17 mouse cellular contexts compared by ENCODE assay signal in the genomic region with DNA sequence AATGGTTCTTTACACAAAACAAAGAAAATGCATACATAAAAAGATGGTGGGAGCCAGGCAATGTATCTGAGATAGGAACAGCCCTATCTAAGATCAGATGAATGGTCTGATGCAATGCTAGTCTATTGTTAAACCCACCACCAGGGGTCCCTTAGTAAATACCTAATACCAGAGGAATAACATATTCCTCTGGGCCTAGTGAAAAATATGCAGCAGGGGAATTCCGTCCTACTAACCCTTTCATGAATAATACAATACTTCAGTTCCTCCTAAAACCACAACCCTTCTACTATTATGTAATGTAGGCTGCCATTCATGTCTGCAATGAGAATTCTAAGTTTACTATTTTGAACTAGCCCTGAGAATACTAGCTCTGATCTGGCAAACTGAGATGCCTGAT. TPM values are rescaled to one million over a fixed set of nuclear protein-coding genes. Genes with fewer than 3 reads are reported as not detected.
A peak's percentile ranks its signal among the peaks of the same experiment; 100 is the strongest.
DNase-seq lines count a peak whose midpoint lies in the region; ATAC-seq and TF ChIP-seq lines count a peak whose summit lies in the region.
"Not testable (repeated sequence)": the region's sequence is repeated elsewhere in the genome, so short reads cannot be mapped to it uniquely, and the experiment has no call there.
"Had no signal": no experiment of that assay in that cellular context is flagged by ENCODE, and none has a peak within 500 bp of the region (broad histone marks: within the 10 kb centered on the region; RNA-seq: fewer than 3 reads in every experiment).

No protein-coding gene starts in this region.

- peak; percentile 58 for TF ChIP-seq RAD21 in CH12.LX (IDR thresholded peaks at IDR 0.05; ENCODE audit: low read depth, low read length)

- H3K79me2 ChIP-seq in CH12.LX (replicated peaks; ENCODE audit: control insufficient read depth, extremely low read depth, insufficient read depth, poor library complexity, severe bottlenecking), result not testable (repeated sequence)

- in situ Hi-C loops in CH12.LX (cut with MboI; ENCODE audit: low pct_ligation_motif_present, low pct_unique_long_range_greater_than_20kb, low sequenced_read_pairs), result loop anchor here (25.0 kb wide), 1 partner anchor 257 kb away; no protein-coding TSS in a partner anchor

- peak; percentile 40 for DNase-seq in A20 (ENCODE audit: low read depth, low spot score)
- peak; percentile 83 for DNase-seq in CH12.LX (ENCODE audit: extremely low read depth)
- peak; percentile 66 for DNase-seq in R1 (ENCODE audit: low read depth, low spot score)
- DNase-seq in forebrain, embryonic 14.5 days (ENCODE audit: low spot score), result peak; percentile 37
- DNase-seq in lung, postnatal 0 days (ENCODE audit: low spot score), result not testable (repeated sequence)
- peak; percentile 26 to 44 for DNase-seq in spleen, postnatal 36 days (ENCODE audit: low spot score in 2 of 2)

- TF ChIP-seq POLR2A in CH12.LX (IDR thresholded peaks at IDR 0.05; ENCODE audit: low read depth, low read length), result not testable (repeated sequence)

- H3K9me3 ChIP-seq in CH12.LX (replicated peaks; ENCODE audit: low read length); forebrain, embryonic 14.5 days (replicated peaks; ENCODE audit: control insufficient read depth, low read length); heart, embryonic 13.5 days; lung, postnatal 0 days (ENCODE audit: low read length): not testable (repeated sequence)

- H3K4me1 ChIP-seq in CH12.LX (ENCODE audit: control insufficient read depth in 1 of 2, insufficient read depth in 2 of 2), result peaks cover 11 to 32% of the 10 kb centered on the region in 2 experiments
- H3K4me1 ChIP-seq in forebrain, embryonic 14.5 days (ENCODE audit: control insufficient read depth, insufficient read depth, low read length); lung, postnatal 0 days (ENCODE audit: insufficient read depth, low read depth, low read length): not testable (repeated sequence)
- H3K4me1 ChIP-seq in heart, embryonic 13.5 days, result peaks cover 27% of the 10 kb centered on the region

- TF ChIP-seq CTCF in CH12.LX (conservative IDR thresholded peaks at IDR 0.05 in 1 of 2, IDR thresholded peaks at IDR 0.05 in 1 of 2; ENCODE audit: low read depth in 2 of 2, low read length in 2 of 2), result peak in 1 of 2 experiments; percentile 64; a peak in 2 of 4 replicates
- TF ChIP-seq CTCF in lung, postnatal 0 days (IDR thresholded peaks at IDR 0.05), result peak; percentile 23

- 46% methylated on average over 1 of the region's 1 CpGs for WGBS in forebrain, embryonic 14.5 days
- WGBS in heart, embryonic 13.5 days, result 76% methylated on average over 1 of the region's 1 CpGs
- 56% methylated on average over 1 of the region's 1 CpGs for WGBS in lung, postnatal 0 days

- H3K36me3 ChIP-seq in CH12.LX (replicated peaks in 1 of 2; ENCODE audit: control insufficient read depth in 1 of 2, insufficient read depth in 1 of 2, low read length in 1 of 2); forebrain, embryonic 14.5 days (ENCODE audit: control insufficient read depth, insufficient read depth, low read length); heart, embryonic 13.5 days; lung, postnatal 0 days (ENCODE audit: insufficient read depth, low read length): not testable (repeated sequence)

- H3K4me2 ChIP-seq in CH12.LX (ENCODE audit: insufficient read depth, low read depth, poor library complexity, severe bottlenecking), result peak overlapping the region; percentile 89
- H3K4me2 ChIP-seq in forebrain, embryonic 14.5 days (ENCODE audit: low read length); heart, embryonic 13.5 days; lung, postnatal 0 days (replicated peaks; ENCODE audit: low read depth, low read length): not testable (repeated sequence)

- TF ChIP-seq EP300 in CH12.LX (IDR thresholded peaks at IDR 0.05; ENCODE audit: low read length), result peak; percentile 71
- TF ChIP-seq EP300 in lung, postnatal 0 days (IDR thresholded peaks at IDR 0.05), result not testable (repeated sequence)

- H3K27me3 ChIP-seq in CH12.LX (replicated peaks); forebrain, embryonic 14.5 days (replicated peaks; ENCODE audit: control insufficient read depth, insufficient read depth, low read length); heart, embryonic 13.5 days (replicated peaks); lung, postnatal 0 days (replicated peaks; ENCODE audit: insufficient read depth, low read length): not testable (repeated sequence)

- H3K9ac ChIP-seq in CH12.LX (ENCODE audit: insufficient read depth, low read depth), result peak overlapping the region; percentile 69; the same call in 1 of the 2 replicates
- H3K9ac ChIP-seq in forebrain, embryonic 14.5 days (ENCODE audit: low read length); heart, embryonic 13.5 days; lung, postnatal 0 days (replicated peaks; ENCODE audit: low read depth): not testable (repeated sequence)

- dilution Hi-C loops in CH12.LX (cut with MboI; ENCODE audit: extremely low pct_ligation_motif_present, extremely low pct_unique_long_range_greater_than_20kb, low sequenced_read_pairs), result not testable (repeated sequence)

- H3K4me3 ChIP-seq in CH12.LX (replicated peaks in 1 of 3; ENCODE audit: low read depth in 2 of 3, low read length in 2 of 3, poor library complexity in 1 of 3); forebrain, embryonic 14.5 days (ENCODE audit: low read depth, low read length); heart, embryonic 13.5 days; lung, postnatal 0 days (ENCODE audit: low read depth, low read length): not testable (repeated sequence)

- H3K27ac ChIP-seq in CH12.LX (ENCODE audit: insufficient read depth, low read depth); forebrain, embryonic 14.5 days (ENCODE audit: low read depth, low read length); lung, postnatal 0 days (ENCODE audit: low read length): not testable (repeated sequence)
- 0 out of 2 replicates have a peak overlapping the region, but pooled peaks have one; percentile 1 for H3K27ac ChIP-seq in heart, embryonic 13.5 days (replicated peaks)

- not testable (repeated sequence) for ATAC-seq in forebrain, embryonic 14.5 days; heart, embryonic 13.5 days (ENCODE audit: extremely low read depth, insufficient number of reproducible peaks, low FRiP score, low TSS enrichment); lung, postnatal 0 days
- peak; percentile 80 for ATAC-seq in inflammation-experienced regulatory T-cells, adult 6 months

RNA-seq across cellular contexts. Expression of gene Bcl2l15, which starts 1.7 kb away (rescaled TPM):
- total RNA-seq in CH12.LX (2012; rRNA removed) (12.2 and 19.3 TPM in 2 replicates), CH12.LX (2014; rRNA removed) (22.4 and 23.0 TPM in 2 replicates)
- polyA plus RNA-seq in CH12.LX (2012; ENCODE audit: insufficient read length, low read depth), result 24.8 and 24.9 TPM in 2 replicates
- not detected in 2 replicates for polyA plus RNA-seq in forebrain, embryonic 14.5 days (2014; fragmentation: Nextera tagmentation; extraction: Ambion mirVana)
- polyA plus RNA-seq in heart, embryonic 13.5 days (2015; fragmentation: Nextera tagmentation; extraction: Ambion mirVana), result 0.22 TPM in 1 of 2 replicates, not detected in the other
- polyA plus RNA-seq in inflammation-experienced regulatory T-cells, adult 6 months (2017; shearing (Covaris generic)), result 1 to 10 TPM in 2 of 3 experiments, under 1 TPM in 1; 0.93 to 9.9 (median 6.3) TPM
- polyA plus RNA-seq in lung, postnatal 0 days (2015; fragmentation: Nextera tagmentation; extraction: Ambion mirVana), result 0.31 and 0.88 TPM in 2 replicates
- total RNA-seq: heart, adult 8-10 months; heart, postnatal 4 days had no signal
- polyA plus RNA-seq: embryonic facial prominence, embryonic 11.5 days; G1E; macrophage; midbrain, embryonic 10.5 days; neural tube, embryonic 12.5 days had no signal

RNA-seq across cellular contexts. Expression of gene Gm43064, which starts 21.3 kb away (rescaled TPM):
- 3.1 and 4.3 TPM in 2 replicates for total RNA-seq in CH12.LX (2012; rRNA removed)
- total RNA-seq in CH12.LX (2014; rRNA removed), result 0.91 and 1.6 TPM in 2 replicates
- polyA plus RNA-seq in CH12.LX (2012; ENCODE audit: insufficient read length, low read depth), result not detected in 2 replicates
- 0.18 TPM in 1 of 2 replicates, not detected in the other for polyA plus RNA-seq in forebrain, embryonic 14.5 days (2014; fragmentation: Nextera tagmentation; extraction: Ambion mirVana)
- polyA plus RNA-seq in heart, embryonic 13.5 days (2015; fragmentation: Nextera tagmentation; extraction: Ambion mirVana), result 0.21 and 0.24 TPM in 2 replicates
- polyA plus RNA-seq in inflammation-experienced regulatory T-cells, adult 6 months (2017; shearing (Covaris generic)), result under 1 TPM in 2 of 3 experiments, not detected in 1; 0.13 to 0.78 TPM
- polyA plus RNA-seq in lung, postnatal 0 days (2015; fragmentation: Nextera tagmentation; extraction: Ambion mirVana), result 0.31 TPM in 1 of 2 replicates, not detected in the other
- total RNA-seq: heart, adult 8-10 months had no signal
- polyA plus RNA-seq: embryonic facial prominence, embryonic 11.5 days; forebrain, embryonic 15.5 days; liver, postnatal 0 days; macrophage had no signal

RNA-seq across cellular contexts. Expression of gene Ap4b1, which starts 21.4 kb away (rescaled TPM):
- total RNA-seq in CH12.LX (2012; rRNA removed) (19.8 and 20.1 TPM in 2 replicates), CH12.LX (2014; rRNA removed) (31.6 and 31.9 TPM in 2 replicates)
- polyA plus RNA-seq in CH12.LX (2012; ENCODE audit: insufficient read length, low read depth), result 22.6 and 23.1 TPM in 2 replicates
- polyA plus RNA-seq in forebrain, embryonic 14.5 days (2014; fragmentation: Nextera tagmentation; extraction: Ambion mirVana), result 25.9 and 26.7 TPM in 2 replicates
- polyA plus RNA-seq in heart, embryonic 13.5 days (2015; fragmentation: Nextera tagmentation; extraction: Ambion mirVana), result 14.5 and 16.2 TPM in 2 replicates
- polyA plus RNA-seq in inflammation-experienced regulatory T-cells, adult 6 months (2017; shearing (Covaris generic)), result 10 to 100 TPM; 16.5 to 21.5 (median 16.7) TPM
- polyA plus RNA-seq in lung, postnatal 0 days (2015; fragmentation: Nextera tagmentation; extraction: Ambion mirVana), result 15.1 and 16.3 TPM in 2 replicates

RNA-seq across cellular contexts. Expression of gene Dclre1b, which starts 21.4 kb away (rescaled TPM):
- 16.7 and 18.5 TPM in 2 replicates for total RNA-seq in CH12.LX (2012; rRNA removed)
- total RNA-seq in CH12.LX (2014; rRNA removed), result 9.1 and 10.2 TPM in 2 replicates
- polyA plus RNA-seq in CH12.LX (2012; ENCODE audit: insufficient read length, low read depth), result 32.2 and 32.5 TPM in 2 replicates
- 28.0 and 30.6 TPM in 2 replicates for polyA plus RNA-seq in forebrain, embryonic 14.5 days (2014; fragmentation: Nextera tagmentation; extraction: Ambion mirVana)
- 15.4 and 16.8 TPM in 2 replicates for polyA plus RNA-seq in heart, embryonic 13.5 days (2015; fragmentation: Nextera tagmentation; extraction: Ambion mirVana)
- 10 to 100 TPM; 16.5 to 23.8 (median 17.7) TPM for polyA plus RNA-seq in inflammation-experienced regulatory T-cells, adult 6 months (2017; shearing (Covaris generic))
- 15.6 and 18.0 TPM in 2 replicates for polyA plus RNA-seq in lung, postnatal 0 days (2015; fragmentation: Nextera tagmentation; extraction: Ambion mirVana)

RNA-seq across cellular contexts. Expression of gene Ptpn22, which starts 28.9 kb away (rescaled TPM):
- 21.9 and 26.7 TPM in 2 replicates for total RNA-seq in CH12.LX (2012; rRNA removed)
- 46.9 and 49.7 TPM in 2 replicates for total RNA-seq in CH12.LX (2014; rRNA removed)
- polyA plus RNA-seq in CH12.LX (2012; ENCODE audit: insufficient read length, low read depth), result 67.9 and 90.9 TPM in 2 replicates
- polyA plus RNA-seq in forebrain, embryonic 14.5 days (2014; fragmentation: Nextera tagmentation; extraction: Ambion mirVana), result 0.17 and 0.49 TPM in 2 replicates
- 0.76 and 0.79 TPM in 2 replicates for polyA plus RNA-seq in heart, embryonic 13.5 days (2015; fragmentation: Nextera tagmentation; extraction: Ambion mirVana)
- 100 to 1,000 TPM; 410 to 567 (median 415) TPM for polyA plus RNA-seq in inflammation-experienced regulatory T-cells, adult 6 months (2017; shearing (Covaris generic))
- polyA plus RNA-seq in lung, postnatal 0 days (2015; fragmentation: Nextera tagmentation; extraction: Ambion mirVana), result 1.5 and 2.4 TPM in 2 replicates
- polyA plus RNA-seq: G1E had no signal
